In genomic region chr1:121034761-121035393, GRCm38 (mm10) we compare ENCODE assay signal across 24 mouse cellular contexts.
DNase-seq lines count a peak whose midpoint lies in the region; ATAC-seq lines count a peak whose summit lies in the region.
"Had no signal": no experiment of that assay in that cellular context is flagged by ENCODE, and none has a peak within 500 bp of the region (broad histone marks: within the 10 kb centered on the region; RNA-seq: fewer than 3 reads in every experiment).

No protein-coding gene starts in this region.

- DNase-seq in midbrain, embryonic 11.5 days (ENCODE audit: low spot score, missing footprints), result peak; percentile 37
- DNase-seq in 3T3-L1 (ENCODE audit: low read depth, low spot score), result peak; percentile 62
- DNase-seq in brain, adult 2 months (ENCODE audit: low read depth, low spot score), result peak; percentile 12
- DNase-seq in adrenal gland, postnatal 10 days, result no peak
- DNase-seq in thymus, postnatal 25 days, result no peak
- DNase-seq: adrenal gland, postnatal 14 days; adrenal gland, postnatal 36 days; cerebellum, adult 11 months; cerebellum, adult 18-20 months; cerebellum, adult 8-10 months; cerebellum, adult 9-11 months; cerebellum, postnatal 14 days; cerebellum, postnatal 36 days; embryo, embryonic 11 days had no signal

- no peaks in the 10 kb centered on the region for H3K4me1 ChIP-seq in midbrain, embryonic 11.5 days (ENCODE audit: control insufficient read depth, insufficient read depth, low read length)
- no peaks in the 10 kb centered on the region for H3K4me1 ChIP-seq in midbrain, embryonic 15.5 days
- H3K4me1 ChIP-seq: embryonic facial prominence, embryonic 13.5 days; embryonic facial prominence, embryonic 15.5 days; forebrain, embryonic 10.5 days; forebrain, embryonic 12.5 days had no signal

- H3K9ac ChIP-seq in midbrain, embryonic 11.5 days (ENCODE audit: low read length), result no peak overlapping the region
- H3K9ac ChIP-seq in midbrain, embryonic 15.5 days, result no peak overlapping the region
- H3K9ac ChIP-seq: embryonic facial prominence, embryonic 13.5 days; embryonic facial prominence, embryonic 15.5 days; forebrain, embryonic 12.5 days had no signal

- no peak overlapping the region for H3K27ac ChIP-seq in midbrain, embryonic 11.5 days (ENCODE audit: low read depth, low read length)
- no peak overlapping the region for H3K27ac ChIP-seq in midbrain, embryonic 15.5 days
- H3K27ac ChIP-seq: embryonic facial prominence, embryonic 13.5 days; embryonic facial prominence, embryonic 15.5 days; forebrain, embryonic 10.5 days; forebrain, embryonic 12.5 days had no signal

- ATAC-seq in midbrain, embryonic 11.5 days (ENCODE audit: low FRiP score), result no peak
- ATAC-seq in midbrain, embryonic 15.5 days (replicated peaks), result no peak
- ATAC-seq: activated CD4-positive, CD25-positive, alpha-beta regulatory T cell, adult 4 months; forebrain, embryonic 14.5 days; forebrain, embryonic 16.5 days; Patski had no signal

- no peaks in the 10 kb centered on the region for H3K36me3 ChIP-seq in midbrain, embryonic 11.5 days (ENCODE audit: control insufficient read depth, insufficient read depth, low read length)
- no peaks in the 10 kb centered on the region for H3K36me3 ChIP-seq in midbrain, embryonic 15.5 days (replicated peaks)
- H3K36me3 ChIP-seq: embryonic facial prominence, embryonic 13.5 days; embryonic facial prominence, embryonic 15.5 days; forebrain, embryonic 10.5 days; forebrain, embryonic 12.5 days had no signal

- H3K4me2 ChIP-seq in midbrain, embryonic 11.5 days, result no peak overlapping the region
- no peak overlapping the region for H3K4me2 ChIP-seq in midbrain, embryonic 15.5 days
- H3K4me2 ChIP-seq: embryonic facial prominence, embryonic 13.5 days; embryonic facial prominence, embryonic 15.5 days; forebrain, embryonic 12.5 days had no signal

- 89% methylated on average over 10 of the region's 10 CpGs for WGBS in midbrain, embryonic 11.5 days
- WGBS in midbrain, embryonic 15.5 days, result 90% methylated on average over 10 of the region's 10 CpGs

- no peaks in the 10 kb centered on the region for H3K9me3 ChIP-seq in midbrain, embryonic 11.5 days (ENCODE audit: control insufficient read depth, low read length)
- no peaks in the 10 kb centered on the region for H3K9me3 ChIP-seq in midbrain, embryonic 15.5 days
- H3K9me3 ChIP-seq: embryonic facial prominence, embryonic 13.5 days; embryonic facial prominence, embryonic 15.5 days; forebrain, embryonic 10.5 days; forebrain, embryonic 12.5 days had no signal

- no peaks in the 10 kb centered on the region for H3K27me3 ChIP-seq in midbrain, embryonic 11.5 days (ENCODE audit: control insufficient read depth, insufficient read depth, low read length)
- no peaks in the 10 kb centered on the region for H3K27me3 ChIP-seq in midbrain, embryonic 15.5 days (replicated peaks)
- H3K27me3 ChIP-seq: embryonic facial prominence, embryonic 13.5 days; embryonic facial prominence, embryonic 15.5 days; forebrain, embryonic 12.5 days; Patski had no signal

- no peak overlapping the region for H3K4me3 ChIP-seq in midbrain, embryonic 11.5 days (ENCODE audit: low read depth, low read length)
- no peak overlapping the region for H3K4me3 ChIP-seq in midbrain, embryonic 15.5 days
- H3K4me3 ChIP-seq: embryonic facial prominence, embryonic 13.5 days; embryonic facial prominence, embryonic 15.5 days; erythroblast, embryonic 14.5 days; forebrain, embryonic 10.5 days; forebrain, embryonic 12.5 days had no signal

Comparison
In these comparisons a context has a peak if more than half of its experiments do, and no peak if none do; other contexts are left out.
1. DNase-seq: peak in midbrain, embryonic 11.5 days (single experiment), 3T3-L1 (single experiment) and brain, adult 2 months (single experiment); none in adrenal gland, postnatal 10 days (single experiment) and thymus, postnatal 25 days (single experiment).